Mouse (Mus musculus): ENCODE data around the gene Rhox3a.
"Not testable (repeated sequence)": the region's sequence is repeated elsewhere in the genome, so short reads cannot be mapped to it uniquely, and the experiment has no call there.

The Rhox3a gene

DNA sequence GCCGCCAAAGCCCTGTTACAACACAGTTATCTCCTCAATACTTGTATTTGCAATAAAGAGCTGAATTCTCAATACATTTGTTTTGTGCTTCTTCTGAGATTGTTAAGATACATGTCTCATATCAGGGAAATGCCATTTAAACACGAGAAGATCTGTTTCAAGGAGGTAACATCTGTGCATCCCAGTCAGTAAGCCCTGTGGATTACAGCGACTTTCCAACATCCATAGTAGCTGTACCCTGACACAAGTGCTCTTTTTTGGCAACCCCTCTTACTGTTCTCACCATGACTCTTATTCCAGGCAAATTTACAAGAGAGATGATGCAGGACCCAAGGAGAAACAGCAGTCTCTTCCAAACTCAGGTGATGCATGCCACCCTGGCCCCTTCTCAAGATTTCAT, at the start of gene Rhox3a:
Gene Rhox3a, plus strand, starts transcription at position 301 of the 400 bp plus-strand sequence.
- POLR2A ChIA-PET, CTCF ChIA-PET: not testable (repeated sequence)

DNA sequence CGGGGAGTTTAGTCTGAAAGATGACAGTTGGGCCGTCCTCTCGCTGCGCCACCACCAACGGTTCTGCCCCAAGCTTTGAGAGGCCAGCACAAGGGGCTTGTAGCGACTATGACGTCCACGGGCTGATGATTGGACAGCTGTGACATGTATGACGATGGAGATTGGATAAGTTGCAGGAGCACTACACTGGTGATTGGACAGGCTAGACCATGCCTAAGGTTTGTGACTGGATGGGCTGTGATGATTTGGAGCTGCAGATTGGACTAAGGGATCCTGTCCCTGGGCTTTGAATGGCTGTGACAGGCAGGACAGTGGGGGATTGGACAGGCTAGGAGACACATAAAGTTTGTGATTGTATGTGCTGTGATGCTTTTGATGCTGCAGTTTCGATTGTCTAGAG, 38.8 kb upstream of the Rhox3a start, which contains the start of gene Gm9:
Gene Gm9, minus strand, starts transcription at position 101 of the 400 bp plus-strand sequence.
- ChIA-PET CTCF (no interaction called here), POLR2A (no interaction called here)

- CTCF ChIA-PET, POLR2A ChIA-PET: not testable (repeated sequence)
These were observed 27.6 kb upstream of the Rhox3a start, which contains the start of gene Rhox1 for GRCm38 (mm10) chrX:37222158-37222557. Gene Rhox1, minus strand, starts transcription at chrX:37222258.

DNA sequence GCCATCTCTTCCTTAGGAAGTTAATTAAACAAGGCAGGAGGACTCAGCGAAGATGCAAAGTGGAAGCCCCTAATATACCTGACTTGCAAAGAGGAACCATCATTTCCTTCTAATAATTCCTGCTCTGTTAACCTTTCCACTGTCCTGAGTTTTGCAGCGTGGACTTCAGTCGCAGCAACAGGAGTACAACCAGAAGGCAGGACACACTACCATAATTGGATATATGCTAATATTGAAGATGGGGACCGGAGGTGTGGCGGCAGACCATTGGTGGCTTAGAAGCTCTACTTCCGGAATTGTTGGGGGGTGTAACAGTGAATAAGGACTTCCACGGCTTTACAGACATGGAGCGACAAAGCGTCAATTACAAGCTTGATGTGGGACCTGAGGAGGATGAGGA, 5.0 kb upstream of the Rhox3a start, which contains the start of gene Rhox2a:
Gene Rhox2a, plus strand, starts transcription at position 301 of the 400 bp plus-strand sequence.
- POLR2A ChIA-PET, CTCF ChIA-PET: not testable (repeated sequence)

DNA sequence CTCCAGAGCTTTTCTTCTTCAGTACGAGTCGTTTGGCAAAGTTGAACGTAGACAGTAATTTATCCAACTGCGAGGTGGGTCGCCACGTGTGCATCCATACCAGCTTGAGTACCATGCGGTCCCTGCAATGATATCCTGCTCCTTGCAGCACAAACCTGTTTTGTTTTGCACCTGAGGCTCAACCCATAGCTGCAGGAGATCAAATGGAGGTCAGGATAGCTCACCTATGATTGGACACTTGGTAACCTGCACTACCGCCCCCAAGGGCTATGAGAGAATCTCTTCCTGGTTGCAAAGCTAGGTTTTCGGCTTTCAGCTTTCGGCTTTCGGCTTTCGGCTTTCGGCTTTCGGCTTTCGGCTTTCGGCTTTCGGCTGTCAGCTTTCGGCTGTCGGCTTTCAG, 15.3 kb downstream of the Rhox3a start, which contains the start of gene Rhox4a:
Gene Rhox4a, plus strand, starts transcription at position 301 of the 400 bp plus-strand sequence.
- CTCF ChIA-PET, POLR2A ChIA-PET: not testable (repeated sequence)
